Mouse (Mus musculus) heart, postnatal 0 days (tissue): ENCODE results near the gene Prr5l.

Source experiments
- CTCF ChIP-seq: IDR thresholded peaks from 2 replicates; pipeline ENCODE4 v1.5.1; 2016; ENCODE audit warnings: antibody characterized with exemption, control low read depth, low read depth
- EP300 ChIP-seq: IDR thresholded peaks from 2 replicates; pipeline ENCODE4 v1.6.1; 2016; ENCODE audit warnings: antibody characterized with exemption, low read depth

DNA sequence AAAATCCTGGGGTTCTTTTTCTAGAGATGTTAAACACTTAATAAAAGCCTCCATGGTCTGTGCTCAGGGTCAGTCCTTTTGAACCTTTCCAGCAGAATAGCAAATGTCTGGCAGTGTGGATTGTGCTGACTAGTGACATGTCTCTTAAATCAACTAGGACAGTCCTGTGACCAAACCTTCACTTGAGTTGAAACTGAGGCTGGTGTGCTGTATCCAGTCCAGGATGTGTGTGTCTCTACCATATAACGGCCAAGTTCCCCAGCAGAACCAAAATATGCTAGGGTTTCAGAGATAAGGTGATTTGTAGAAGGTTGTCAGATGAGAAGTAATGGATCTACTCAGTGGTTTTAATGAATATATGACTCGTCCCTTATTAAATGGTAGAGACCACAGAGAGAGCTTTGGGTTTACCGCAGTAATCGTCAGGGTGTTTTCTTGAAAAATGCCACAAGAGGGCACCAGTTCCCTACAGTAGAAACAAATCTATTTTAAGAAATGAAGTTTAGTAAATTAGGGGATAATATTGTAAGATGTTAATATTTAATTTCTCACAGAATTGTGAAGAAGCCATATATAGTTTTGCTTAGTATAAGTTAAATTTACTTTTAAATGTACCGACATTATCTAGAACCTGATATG, 189.1 kb downstream of the Prr5l start:
- TF ChIP-seq CTCF = peak; percentile 64
- TF ChIP-seq EP300 = no peak
